Comparison of ENCODE assay signal across 8 mouse cellular contexts in genomic region chr17:32283341-32283740, GRCm38 (mm10). TPM values are rescaled to one million over a fixed set of nuclear protein-coding genes. Genes with fewer than 3 reads are reported as not detected.
A peak's percentile ranks its signal among the peaks of the same experiment; 100 is the strongest.
DNase-seq lines count a peak whose midpoint lies in the region; ATAC-seq and TF ChIP-seq lines count a peak whose summit lies in the region.

No protein-coding gene starts in this region.

- no peaks in the 10 kb centered on the region for H3K27me3 ChIP-seq in hindbrain, embryonic 10.5 days (ENCODE audit: insufficient read depth, poor library complexity, severe bottlenecking)
- no peaks in the 10 kb centered on the region for H3K27me3 ChIP-seq in limb, embryonic 12.5 days
- H3K27me3 ChIP-seq in midbrain, embryonic 12.5 days = no peaks in the 10 kb centered on the region

- peak overlapping the region; percentile 82 for H3K27ac ChIP-seq in embryonic fibroblast, embryonic 13.5 days (ENCODE audit: insufficient read depth, low read length)
- H3K27ac ChIP-seq in hindbrain, embryonic 10.5 days = peak overlapping the region; percentile 99
- H3K27ac ChIP-seq in limb, embryonic 12.5 days = peak overlapping the region; percentile 99
- peak overlapping the region; percentile 99 for H3K27ac ChIP-seq in midbrain, embryonic 12.5 days (replicated peaks)

- DNase-seq in 416B (ENCODE audit: low read depth) = peak; percentile 80
- DNase-seq in Muller cell, postnatal 12 days (ENCODE audit: inconsistent ontology term) = peak; percentile 74
- no peak for DNase-seq in hindbrain, embryonic 10.5 days (ENCODE audit: low spot score)
- no peak for DNase-seq in layer of hippocampus, adult 18-20 months (ENCODE audit: low spot score in 2 of 2)
- no peak for DNase-seq in frontal cortex, postnatal 25 days (ENCODE audit: low spot score in 2 of 2)

- ATAC-seq in limb, embryonic 12.5 days (ENCODE audit: insufficient number of reproducible peaks, insufficient read depth, low FRiP score, low TSS enrichment, low read depth) = 0 out of 2 replicates have a peak, but pooled peaks have one; percentile 11
- ATAC-seq in midbrain, embryonic 12.5 days (ENCODE audit: low FRiP score, low read depth) = peak; percentile 32

- H3K9me3 ChIP-seq in hindbrain, embryonic 10.5 days = no peaks in the 10 kb centered on the region
- no peaks in the 10 kb centered on the region for H3K9me3 ChIP-seq in limb, embryonic 12.5 days
- no peaks in the 10 kb centered on the region for H3K9me3 ChIP-seq in midbrain, embryonic 12.5 days

- peak overlapping the region; percentile 84 for H3K4me2 ChIP-seq in limb, embryonic 12.5 days
- peak overlapping the region; percentile 82 for H3K4me2 ChIP-seq in midbrain, embryonic 12.5 days (replicated peaks)

- no peak for TF ChIP-seq POLR2A in embryonic fibroblast, embryonic 13.5 days (IDR thresholded peaks at IDR 0.05; ENCODE audit: low read depth, low read length)

- H3K9ac ChIP-seq in limb, embryonic 12.5 days (replicated peaks) = peak overlapping the region; percentile 99
- peak overlapping the region; percentile 94 for H3K9ac ChIP-seq in midbrain, embryonic 12.5 days (replicated peaks)

- 11% methylated on average over 7 of the region's 7 CpGs for WGBS in hindbrain, embryonic 10.5 days
- WGBS in limb, embryonic 12.5 days = 9% methylated on average over 7 of the region's 7 CpGs
- WGBS in midbrain, embryonic 12.5 days = 10% methylated on average over 7 of the region's 7 CpGs

- H3K36me3 ChIP-seq in hindbrain, embryonic 10.5 days = peaks cover 9% of the 10 kb centered on the region; the same call in 1 of the 2 replicates
- H3K36me3 ChIP-seq in limb, embryonic 12.5 days = no peaks in the 10 kb centered on the region; the same call in 1 of the 2 replicates
- no peaks in the 10 kb centered on the region for H3K36me3 ChIP-seq in midbrain, embryonic 12.5 days

- TF ChIP-seq CTCF in embryonic fibroblast, embryonic 13.5 days (IDR thresholded peaks at IDR 0.05; ENCODE audit: borderline replicate concordance, insufficient read depth, low read length) = no peak

- peaks cover 6% of the 10 kb centered on the region for H3K4me1 ChIP-seq in embryonic fibroblast, embryonic 13.5 days (ENCODE audit: control insufficient read depth, insufficient read depth, low read length)
- H3K4me1 ChIP-seq in hindbrain, embryonic 10.5 days (replicated peaks) = peaks cover 32% of the 10 kb centered on the region
- H3K4me1 ChIP-seq in limb, embryonic 12.5 days (replicated peaks) = peaks cover 24% of the 10 kb centered on the region
- peaks cover 24% of the 10 kb centered on the region for H3K4me1 ChIP-seq in midbrain, embryonic 12.5 days

- H3K4me3 ChIP-seq in embryonic fibroblast, embryonic 13.5 days (ENCODE audit: insufficient read depth, low read length) = peak overlapping the region; percentile 97
- peak overlapping the region; percentile 98 for H3K4me3 ChIP-seq in hindbrain, embryonic 10.5 days
- H3K4me3 ChIP-seq in limb, embryonic 12.5 days (replicated peaks) = peak overlapping the region; percentile 96
- peak overlapping the region; percentile 98 for H3K4me3 ChIP-seq in midbrain, embryonic 12.5 days

RNA-seq across cellular contexts. Expression of gene Brd4, which starts 1.2 kb away (rescaled TPM):
- 79.6 and 80.7 TPM in 2 replicates for polyA plus RNA-seq in embryonic fibroblast, embryonic 13.5 days (2011; ENCODE audit: insufficient read length, low read depth, missing spikeins)
- polyA plus RNA-seq in hindbrain, embryonic 10.5 days (2016; fragmentation: Nextera tagmentation; extraction: Ambion mirVana) = 113 and 134 TPM in 2 replicates
- polyA plus RNA-seq in limb, embryonic 12.5 days (2016; fragmentation: Nextera tagmentation; extraction: Ambion mirVana) = 98.2 and 119 TPM in 2 replicates
- polyA plus RNA-seq in midbrain, embryonic 12.5 days (2016; fragmentation: Nextera tagmentation; extraction: Ambion mirVana) = 108 and 116 TPM in 2 replicates
- 100 to 1,000 TPM; 109 to 119 TPM for total RNA-seq in layer of hippocampus, adult 18-20 months (2021)

RNA-seq across cellular contexts. Expression of gene Akap8, which starts 37.7 kb away (rescaled TPM):
- 53.2 and 61.9 TPM in 2 replicates for polyA plus RNA-seq in embryonic fibroblast, embryonic 13.5 days (2011; ENCODE audit: insufficient read length, low read depth, missing spikeins)
- polyA plus RNA-seq in hindbrain, embryonic 10.5 days (2016; fragmentation: Nextera tagmentation; extraction: Ambion mirVana) = 114 and 133 TPM in 2 replicates
- 151 and 153 TPM in 2 replicates for polyA plus RNA-seq in limb, embryonic 12.5 days (2016; fragmentation: Nextera tagmentation; extraction: Ambion mirVana)
- polyA plus RNA-seq in midbrain, embryonic 12.5 days (2016; fragmentation: Nextera tagmentation; extraction: Ambion mirVana) = 140 and 151 TPM in 2 replicates
- total RNA-seq in layer of hippocampus, adult 18-20 months (2021) = 10 to 100 TPM; 79.0 to 84.6 TPM

Comparison
In these comparisons a context has a peak if more than half of its experiments do, and no peak if none do; other contexts are left out.
1. DNase-seq: peak in 416B (single experiment) and Muller cell, postnatal 12 days (single experiment); none in hindbrain, embryonic 10.5 days (single experiment), layer of hippocampus, adult 18-20 months (0 of 2) and frontal cortex, postnatal 25 days (0 of 2).
2. Peak in every context shown above with its lines, with median percentiles within 50 percentile points of each other: H3K27ac ChIP-seq and H3K4me3 ChIP-seq.